Mouse (Mus musculus) embryo, embryonic 11 days (tissue): ENCODE data around the gene Whrn.
A peak's percentile ranks its signal among the peaks of the same experiment; 100 is the strongest.

Experiments used
- DNase-seq: peaks from one replicate; pipeline ENCODE4 v3.0.0-alpha.2; 2015

The Whrn gene

DNA sequence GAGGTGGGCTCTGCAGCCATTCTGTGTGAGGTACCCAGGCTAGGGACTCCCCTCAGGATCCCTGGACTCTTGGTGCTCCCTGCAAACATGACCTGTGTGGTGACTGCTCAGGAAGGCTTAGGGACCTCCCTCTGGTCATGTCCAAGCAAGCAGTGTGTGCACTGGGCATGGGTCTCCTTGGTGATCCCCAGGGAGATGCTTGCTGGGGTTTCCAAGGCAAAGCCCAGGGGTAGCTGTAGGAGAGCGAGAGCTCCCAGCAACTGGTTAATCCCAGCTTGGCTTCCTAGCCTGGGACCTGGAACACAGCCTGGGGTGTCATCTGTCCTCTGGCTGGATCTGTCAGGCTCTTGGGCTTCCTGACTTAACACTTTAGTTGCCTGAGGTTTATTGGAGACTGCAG lies 120.4 kb downstream of the Whrn start:
- no peak for DNase-seq

DNA sequence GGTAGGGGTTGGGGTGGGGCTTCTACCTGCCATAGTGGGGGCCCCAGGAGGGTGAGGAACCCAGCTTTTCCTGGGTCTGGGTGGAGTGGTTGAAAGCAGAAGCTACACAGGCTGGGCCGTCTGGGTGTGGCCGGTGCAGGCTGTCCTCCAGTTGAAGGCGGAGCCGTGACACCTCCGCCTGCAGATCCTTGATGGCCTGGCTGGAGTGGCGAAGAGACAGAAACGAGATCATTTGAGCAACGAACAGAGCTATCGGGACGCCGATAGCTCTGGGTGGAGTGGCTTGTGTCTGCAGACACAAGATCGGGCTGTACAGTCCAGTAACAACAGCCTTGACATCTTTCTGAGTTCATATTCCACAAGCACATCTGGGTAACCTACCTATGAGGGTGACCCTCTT lies 121.5 kb downstream of the Whrn start:
- no peak for DNase-seq

DNA sequence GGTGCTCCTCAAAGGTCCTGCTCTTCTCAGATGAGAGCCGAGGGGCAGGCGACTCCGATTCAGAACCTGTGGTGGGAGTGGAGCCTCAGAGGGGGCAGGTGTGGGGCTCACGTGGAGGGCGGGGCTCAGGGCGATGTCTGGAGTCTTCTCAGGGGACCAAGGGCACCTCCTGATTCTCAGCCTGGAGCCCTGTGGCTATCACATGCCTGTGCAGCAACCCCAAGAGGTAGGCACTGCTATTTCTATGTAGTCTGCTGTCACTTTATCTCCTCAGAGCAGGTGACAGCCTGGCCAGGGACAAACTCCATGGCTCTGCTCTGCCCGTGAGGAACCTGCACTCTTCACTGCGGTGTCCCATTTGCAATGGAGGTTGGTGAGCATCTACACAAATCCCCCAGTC lies 122.4 kb downstream of the Whrn start:
- DNase-seq: no peak

DNA sequence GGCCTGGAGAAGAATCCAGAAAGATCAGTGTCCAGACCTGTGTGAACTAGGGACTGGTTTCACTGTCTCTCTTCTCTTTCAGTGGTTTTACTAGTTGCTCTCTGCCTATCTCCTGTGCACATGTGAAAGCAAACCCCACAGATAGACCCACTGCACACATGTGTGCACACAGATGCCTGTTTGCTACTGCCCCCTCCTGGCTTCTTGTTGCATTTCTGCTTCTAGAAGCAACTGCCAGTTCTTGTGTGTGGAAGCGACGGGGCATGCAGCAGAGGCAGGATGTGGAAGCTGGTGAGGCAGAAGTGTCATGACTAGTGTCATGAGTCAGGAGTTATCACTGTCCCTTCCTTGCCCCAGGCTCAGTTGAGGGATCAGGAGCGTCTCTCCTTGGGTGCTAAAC lies 123.9 kb downstream of the Whrn start:
- DNase-seq: peak; percentile 59

DNA sequence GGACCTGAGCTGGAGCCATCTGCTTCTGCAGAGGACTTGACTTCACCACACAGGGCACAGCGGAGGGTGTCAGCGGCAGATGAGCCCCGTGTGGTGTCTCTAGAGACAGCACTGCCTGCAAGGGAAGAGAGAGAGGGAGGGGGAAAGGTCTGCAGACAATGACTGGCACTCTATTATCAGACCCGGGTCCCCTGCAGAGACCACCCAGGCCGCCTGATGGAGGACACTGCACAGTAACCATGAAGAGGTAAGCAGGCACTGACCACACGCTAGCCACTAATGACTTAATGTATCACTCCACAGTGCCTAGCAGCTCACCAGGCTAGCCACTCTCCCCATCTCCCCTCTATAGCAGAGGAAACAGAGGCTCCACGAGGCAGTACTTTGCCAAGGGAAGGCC lies 124.9 kb downstream of the Whrn start:
- DNase-seq: no peak

DNA sequence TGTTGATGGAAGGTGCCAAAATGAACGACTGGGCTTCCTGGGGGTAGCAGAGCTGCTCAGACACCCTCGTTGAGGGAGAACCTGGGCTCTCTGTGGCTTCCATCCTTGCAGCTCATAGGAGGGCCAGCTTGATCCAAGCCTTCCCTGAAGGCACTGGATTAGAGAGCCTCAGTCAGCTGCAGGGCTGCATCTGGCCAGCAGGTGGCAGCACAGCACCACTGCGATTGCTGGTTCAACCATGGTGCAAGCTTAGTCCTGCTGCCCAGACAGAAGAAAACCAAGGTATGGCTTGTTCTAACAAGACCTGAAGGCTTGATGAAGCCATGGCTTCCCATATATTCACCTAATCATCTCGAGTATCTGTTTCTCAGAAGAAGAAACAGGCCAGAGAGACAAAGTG lies 127.2 kb downstream of the Whrn start:
- DNase-seq: peak; percentile 82
